Mouse (Mus musculus) G1E (cell line): ENCODE data around the gene Fhl3. TPM values are rescaled to one million over a fixed set of nuclear protein-coding genes. Genes with fewer than 3 reads are reported as not detected.

Experiments
- ATAC-seq: 2 replicates; pipeline ENCODE4 v1.8.0; 2016; ENCODE audit warnings: mild to moderate bottlenecking; ENCODE audit not compliant: insufficient number of reproducible peaks, poor library complexity, low FRiP score, severe bottlenecking; ENCODE audit errors: extremely low read depth
- DNase-seq: peaks from one replicate; pipeline ENCODE4 v3.0.0; 2012; ENCODE audit warnings: low spot score
- H3K27me3 ChIP-seq: 2 replicates; pipeline ENCODE4 v1.6.1; 2012; ENCODE audit warnings: mild to moderate bottlenecking, low read length, inconsistent platforms; ENCODE audit not compliant: insufficient read depth
- H3K36me3 ChIP-seq: replicated peaks from 2 replicates; pipeline ENCODE3; 2012; ENCODE audit warnings: mild to moderate bottlenecking, inconsistent platforms
- H3K4me1 ChIP-seq: 2 replicates; pipeline ENCODE4 v1.6.1; 2012; ENCODE audit warnings: low read depth, low read length, inconsistent platforms, mixed read lengths; ENCODE audit not compliant: insufficient read depth
- H3K4me3 ChIP-seq: 2 replicates; pipeline ENCODE4 v1.5.1; 2012; ENCODE audit warnings: low read depth, mild to moderate bottlenecking, inconsistent platforms, low read length, moderate library complexity, mixed read lengths
- H3K9me3 ChIP-seq: replicated peaks from 2 replicates; pipeline ENCODE4 v1.6.1; 2012; ENCODE audit warnings: inconsistent platforms
- CTCF ChIP-seq: IDR thresholded peaks from 2 replicates; pipeline ENCODE4 v1.5.1; 2012; ENCODE audit warnings: low read depth, low read length, inconsistent platforms, mixed read lengths
- GATA1 ChIP-seq: IDR thresholded peaks from 2 replicates; pipeline ENCODE4 v1.6.1; 2012; ENCODE audit warnings: borderline replicate concordance, low read length, inconsistent platforms, mixed read lengths
- GATA2 ChIP-seq: IDR thresholded peaks from 2 replicates; pipeline ENCODE4 v1.6.1; 2012; ENCODE audit warnings: low read depth, low read length, inconsistent platforms, borderline replicate concordance
- POLR2AphosphoS5 ChIP-seq: IDR thresholded peaks from 2 replicates; pipeline ENCODE4 v1.6.1; 2012; ENCODE audit warnings: low read depth, low read length, inconsistent platforms; ENCODE audit not compliant: insufficient replicate concordance
- TAL1 ChIP-seq: conservative IDR thresholded peaks from 2 replicates; pipeline ENCODE4 v1.6.1; 2012; ENCODE audit warnings: low read depth, low read length, inconsistent platforms, mixed read lengths
- polyA plus RNA-seq: library from polyadenylated mRNA; stranded (reverse); fragments of >175 nt; gene quantifications from 2 replicates; pipeline ENCODE4 v1.2.3, GENCODE M21; 2012
- total RNA-seq, 2 experiments: library from RNA; stranded (forward) in 1 of 2; stranded (reverse) in 1 of 2; fragments of 200-1000 nt in 1 of 2; fragments of >200 nt in 1 of 2; fragmentation: Nextera tagmentation in 1 of 2; gene quantifications; 2 replicates each; pipeline ENCODE4 v1.2.3; 2014 to 2017

The Fhl3 gene
- total and polyA plus RNA-seq, 3 experiments = 15.2 to 27.6 (median 22.9) TPM

DNA sequence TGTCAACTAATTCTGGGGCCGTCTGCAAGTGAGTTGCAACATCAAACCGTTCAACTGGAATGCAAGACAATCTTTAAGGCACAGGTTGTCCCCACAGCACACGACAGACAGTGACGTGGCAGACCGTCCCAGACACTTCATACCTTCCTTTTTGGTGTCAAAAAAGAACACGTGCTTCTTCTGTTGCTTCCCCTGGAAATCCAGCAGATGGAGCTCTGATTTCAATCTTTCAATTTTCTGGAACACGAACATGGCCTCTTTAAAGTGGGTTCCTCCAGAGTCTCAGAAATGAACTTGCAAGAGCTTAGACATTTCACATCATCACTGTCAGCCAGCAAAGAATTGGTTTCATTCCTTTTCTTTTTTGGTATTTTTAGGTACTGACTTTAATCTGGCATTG, 18.2 kb upstream of the Fhl3 start:
- DNase-seq (no peak), ATAC-seq (no peak)
- Histone ChIP-seq H3K27me3 (no peaks in the 10 kb centered on the region), H3K4me1 (peaks cover 5% of the 10 kb centered on the region; the same call in 1 of the 2 replicates), H3K4me3 (no peak overlapping the region), H3K36me3 (peaks cover 95% of the 10 kb centered on the region), H3K9me3 (no peaks in the 10 kb centered on the region)
- TF ChIP-seq GATA2 (no peak), CTCF (no peak), GATA1 (no peak), POLR2AphosphoS5 (no peak), TAL1 (no peak)

DNA sequence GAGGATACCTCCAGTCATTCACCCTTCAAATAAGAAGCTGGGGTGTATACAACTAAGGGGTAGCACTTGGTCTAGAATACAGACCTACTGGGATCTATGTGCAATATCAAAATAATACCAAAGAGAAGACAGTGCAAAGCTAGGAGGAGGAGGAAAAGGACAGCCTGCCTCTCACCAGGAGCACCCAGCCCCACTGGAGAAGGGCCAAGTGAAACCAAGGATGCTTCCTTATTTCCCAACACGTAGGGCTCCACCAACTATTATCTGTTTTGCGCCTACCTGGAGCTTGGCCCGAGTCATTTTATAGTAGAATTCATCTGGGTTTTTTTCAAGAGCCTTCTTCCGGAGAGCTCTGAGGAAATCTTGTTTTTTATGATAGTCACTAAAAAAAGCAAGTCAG, 17.0 kb upstream of the Fhl3 start:
- Histone ChIP-seq H3K27me3 (no peaks in the 10 kb centered on the region), H3K36me3 (peaks cover 97% of the 10 kb centered on the region), H3K4me1 (peaks cover 5% of the 10 kb centered on the region; the same call in 1 of the 2 replicates), H3K4me3 (no peak overlapping the region), H3K9me3 (no peaks in the 10 kb centered on the region)
- ATAC-seq (no peak), DNase-seq (no peak)
- no peak for TF ChIP-seq TAL1
- no peak for TF ChIP-seq GATA1
- no peak for TF ChIP-seq CTCF
- TF ChIP-seq GATA2 = no peak
- no peak for TF ChIP-seq POLR2AphosphoS5

DNA sequence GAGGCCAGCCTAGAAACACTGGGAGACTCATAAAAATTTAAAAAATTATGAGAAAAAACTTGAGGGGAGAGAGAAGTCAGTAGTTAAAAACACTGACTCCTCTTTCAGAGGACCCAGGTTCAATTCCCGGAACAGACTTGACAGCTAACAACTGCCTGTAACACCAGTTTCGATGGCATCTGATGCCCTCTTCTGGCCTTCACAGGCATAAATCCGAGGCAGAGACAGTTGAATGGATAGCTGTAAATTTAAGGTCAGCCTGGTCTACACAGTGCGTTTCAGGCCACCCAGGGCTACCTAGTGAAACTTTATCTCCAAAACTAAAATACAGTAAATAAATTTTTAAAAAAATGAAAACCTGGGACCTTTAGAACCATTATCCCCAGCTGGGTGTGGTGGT, 15.5 kb upstream of the Fhl3 start:
- peaks cover 96% of the 10 kb centered on the region for H3K36me3 ChIP-seq

DNA sequence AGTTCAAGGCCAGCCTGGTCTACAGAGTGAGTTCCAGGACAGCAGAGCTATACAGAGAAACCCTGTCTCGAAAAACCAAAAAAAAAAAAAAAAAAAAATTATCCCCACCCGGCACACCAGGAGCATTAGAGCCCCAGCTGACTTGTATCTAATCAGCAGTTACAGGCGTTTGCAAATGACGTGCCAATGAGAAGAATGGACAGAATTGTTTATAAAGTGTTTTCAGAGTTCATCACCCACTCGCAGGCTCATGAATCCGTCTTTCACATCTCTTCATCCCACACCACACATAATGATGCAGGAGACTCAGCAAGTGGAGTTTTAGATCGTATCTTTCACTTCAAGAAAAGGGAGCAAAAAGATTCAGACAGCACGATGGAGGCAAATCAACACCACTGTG, 15.0 kb upstream of the Fhl3 start:
- no peak for DNase-seq
- TF ChIP-seq CTCF = no peak
- TF ChIP-seq POLR2AphosphoS5 = no peak
- no peak for TF ChIP-seq TAL1
- no peak for TF ChIP-seq GATA1
- TF ChIP-seq GATA2 = no peak
- no peak for ATAC-seq
- peaks cover 5% of the 10 kb centered on the region; the same call in 1 of the 2 replicates for H3K4me1 ChIP-seq
- H3K27me3 ChIP-seq = no peaks in the 10 kb centered on the region
- peaks cover 94% of the 10 kb centered on the region for H3K36me3 ChIP-seq
- no peaks in the 10 kb centered on the region for H3K9me3 ChIP-seq
- no peak overlapping the region for H3K4me3 ChIP-seq

More for the DNA sequence above, 15.5 kb upstream of the Fhl3 start:
- DNase-seq = no peak
- Histone ChIP-seq H3K4me3 (no peak overlapping the region), H3K9me3 (no peaks in the 10 kb centered on the region), H3K4me1 (peaks cover 5% of the 10 kb centered on the region; the same call in 1 of the 2 replicates), H3K27me3 (no peaks in the 10 kb centered on the region)
- TF ChIP-seq GATA1 (no peak), POLR2AphosphoS5 (no peak), CTCF (no peak), GATA2 (no peak), TAL1 (no peak)
- no peak for ATAC-seq

DNA sequence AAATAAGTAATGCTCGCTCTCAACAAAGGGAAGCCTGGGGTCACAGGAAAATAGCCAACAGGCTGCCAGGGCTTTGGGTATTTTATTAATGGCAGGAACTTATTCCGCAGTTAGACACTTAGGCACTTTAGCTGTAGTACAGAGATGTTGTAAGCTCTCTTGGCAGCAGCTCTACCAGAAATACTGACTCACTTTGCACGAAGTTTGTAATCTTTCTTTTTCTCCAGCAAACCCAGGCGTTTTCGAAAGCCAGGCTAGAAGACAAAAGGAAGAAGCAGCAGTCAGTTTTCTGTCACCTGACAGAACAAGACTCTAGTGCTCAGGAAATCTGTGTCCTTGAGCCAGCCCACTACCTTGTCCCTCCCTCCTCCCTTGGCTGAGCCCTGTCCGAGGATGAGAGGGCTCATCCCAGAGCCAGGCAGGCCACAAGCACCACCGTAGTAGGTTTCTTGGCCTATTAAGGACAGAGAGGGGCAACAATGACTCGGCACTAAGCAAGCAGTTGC, 14.6 kb upstream of the Fhl3 start:
- no peak for DNase-seq
- Histone ChIP-seq H3K9me3 (no peaks in the 10 kb centered on the region), H3K4me1 (peaks cover 9% of the 10 kb centered on the region), H3K27me3 (no peaks in the 10 kb centered on the region), H3K36me3 (peaks cover 94% of the 10 kb centered on the region), H3K4me3 (no peak overlapping the region)
- no peak for ATAC-seq
- no peak for TF ChIP-seq GATA1
- TF ChIP-seq GATA2 = no peak
- TF ChIP-seq CTCF = no peak
- no peak for TF ChIP-seq TAL1
- no peak for TF ChIP-seq POLR2AphosphoS5

DNA sequence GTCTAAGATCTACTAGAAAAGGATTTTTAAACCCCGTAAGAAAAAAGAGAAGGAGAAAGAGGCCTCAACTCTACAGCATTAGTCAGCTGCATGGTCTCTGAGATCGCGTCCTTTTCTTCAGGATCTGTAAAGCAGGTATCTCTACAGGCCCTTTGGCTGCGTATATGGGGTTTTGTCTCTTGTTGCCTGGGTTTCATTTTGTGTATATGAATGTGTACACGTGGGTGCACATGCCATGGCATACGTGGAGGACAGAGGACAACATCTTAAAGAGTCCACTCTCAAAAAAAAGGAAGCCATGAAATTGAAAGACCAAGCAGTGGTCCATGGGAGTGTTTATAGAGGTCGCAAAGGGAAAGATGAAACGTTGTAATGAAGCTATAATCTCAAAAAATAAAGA, 9.0 kb upstream of the Fhl3 start:
- Histone ChIP-seq H3K36me3 (peaks cover 52% of the 10 kb centered on the region), H3K9me3 (no peaks in the 10 kb centered on the region), H3K27me3 (no peaks in the 10 kb centered on the region), H3K4me3 (no peak overlapping the region; the same call in 1 of the 2 replicates), H3K4me1 (peaks cover 49% of the 10 kb centered on the region)
- DNase-seq (no peak), ATAC-seq (no peak)
- TF ChIP-seq CTCF (no peak), TAL1 (no peak), POLR2AphosphoS5 (no peak), GATA2 (no peak), GATA1 (no peak)

DNA sequence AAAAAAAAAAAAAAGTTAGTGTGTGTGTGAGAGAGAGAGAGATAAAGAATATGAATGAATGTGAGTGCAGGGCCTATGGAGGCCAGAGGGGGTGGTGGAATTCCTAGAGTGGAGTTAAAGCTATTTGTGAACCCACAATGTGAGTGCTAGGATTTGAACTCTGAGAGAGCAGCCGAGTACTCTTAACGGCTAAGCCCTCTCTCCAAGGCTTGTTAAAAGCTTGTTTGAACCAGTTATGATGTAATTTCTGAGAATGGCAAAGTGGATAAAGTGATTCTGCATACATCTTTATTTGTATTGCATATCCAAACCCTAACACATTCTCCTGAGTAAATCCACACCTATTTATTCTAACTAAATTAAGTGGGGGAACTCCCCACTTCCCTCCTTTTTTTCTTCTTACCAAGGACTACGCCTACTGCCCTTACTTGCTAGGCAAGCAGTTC, 8.1 kb upstream of the Fhl3 start:
- H3K4me1 ChIP-seq = peaks cover 54% of the 10 kb centered on the region
- ATAC-seq = no peak

More for the DNA sequence above, 8.1 kb upstream of the Fhl3 start:
- DNase-seq = no peak
- Histone ChIP-seq H3K9me3 (no peaks in the 10 kb centered on the region), H3K36me3 (peaks cover 43% of the 10 kb centered on the region), H3K4me3 (peak overlapping the region; percentile 90), H3K27me3 (no peaks in the 10 kb centered on the region)
- TF ChIP-seq POLR2AphosphoS5 (no peak), GATA2 (no peak), CTCF (no peak), GATA1 (no peak), TAL1 (no peak)
